Mouse (Mus musculus): ENCODE measurements around the gene Cnnm4.

DNA sequence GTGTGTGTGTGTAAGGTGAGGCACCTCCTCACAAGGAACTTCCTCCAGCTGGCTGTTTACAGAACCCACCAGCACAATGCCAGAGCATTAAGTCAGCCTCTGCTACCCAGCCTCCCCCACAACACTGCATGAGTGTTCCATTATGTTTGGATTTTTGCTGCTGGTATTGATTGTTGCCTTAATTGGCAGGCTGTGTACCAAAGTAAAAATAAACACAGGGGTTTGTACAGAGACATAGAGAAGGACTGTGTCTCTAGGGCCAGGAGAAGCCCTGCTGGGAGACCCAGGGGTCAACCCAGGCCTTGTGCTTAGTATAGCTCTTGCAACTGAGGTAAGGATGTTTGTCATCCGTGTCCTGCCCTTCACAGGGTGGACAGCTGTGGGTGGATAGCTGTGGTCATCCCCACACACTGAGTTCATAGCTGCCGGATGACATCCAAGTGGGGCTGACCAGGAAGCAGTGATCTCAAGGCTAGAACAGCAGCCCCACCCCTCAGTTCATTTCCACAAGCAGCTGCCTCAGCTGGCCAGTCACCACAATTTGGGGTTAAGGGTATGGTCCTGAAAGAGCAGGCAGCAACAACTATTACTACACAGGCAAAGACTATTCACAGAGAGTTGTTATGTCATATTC lies 1.5 kb upstream of the Cnnm4 start:
- no peak for TF ChIP-seq POLR2A (IDR thresholded peaks at IDR 0.05; ENCODE audit: borderline replicate concordance, extremely low read depth, low read depth, low read length)
- no peak for TF ChIP-seq CTCF (IDR thresholded peaks at IDR 0.05; ENCODE audit: insufficient read depth, low read length)

Data from lung, adult 2 months (tissue).